Mouse (Mus musculus) MEL (cell line): ENCODE results near the gene Tanc1. TPM values are rescaled to one million over a fixed set of nuclear protein-coding genes. Genes with fewer than 3 reads are reported as not detected.

Source experiments
- DNase-seq: peaks from one replicate; pipeline ENCODE4 v3.0.0; 2011; ENCODE audit warnings: low read depth, low spot score
- H3K27ac ChIP-seq: 2 replicates; pipeline ENCODE4 v1.5.1; 2012; ENCODE audit warnings: low read depth, mild to moderate bottlenecking, control low read depth, low read length, moderate library complexity; ENCODE audit not compliant: control insufficient read depth
- H3K27me3 ChIP-seq, 2 experiments: fragments of 150-350 bp in 1 of 2; sonication (generic) in 1 of 2; 2 replicates each; pipeline ENCODE4 v1.6.1; 2012; ENCODE audit warnings: low read length in 2 of 2, mild to moderate bottlenecking in 2 of 2, improper control_type of control experiment in 1 of 2, moderate library complexity in 1 of 2; ENCODE audit not compliant: insufficient read depth in 2 of 2, control insufficient read depth in 1 of 2
- H3K36me3 ChIP-seq, 2 experiments: 2 replicates each; pipeline ENCODE4 v1.6.1; 2012 to 2014; ENCODE audit warnings: low read length in 2 of 2, improper control_type of control experiment in 1 of 2, inconsistent platforms in 1 of 2, mild to moderate bottlenecking in 1 of 2; ENCODE audit not compliant: insufficient read depth in 2 of 2, control insufficient read depth in 1 of 2
- H3K4me1 ChIP-seq, 2 experiments: fragments of 150-350 bp in 1 of 2; sonication (generic) in 1 of 2; 2 replicates each; pipeline ENCODE4 v1.6.1; 2012; ENCODE audit warnings: low read length in 2 of 2, improper control_type of control experiment in 1 of 2, mild to moderate bottlenecking in 1 of 2; ENCODE audit not compliant: insufficient read depth in 2 of 2, control insufficient read depth in 1 of 2
- H3K4me3 ChIP-seq, 2 experiments: fragments of 150-350 bp in 1 of 2; sonication (generic) in 1 of 2; 2 replicates each; pipeline ENCODE4 v1.5.1; 2012; ENCODE audit warnings: low read depth in 2 of 2, low read length in 2 of 2, mild to moderate bottlenecking in 2 of 2, moderate library complexity in 2 of 2, control low read depth in 1 of 2, improper control_type of control experiment in 1 of 2; ENCODE audit not compliant: control insufficient read depth in 1 of 2, insufficient read depth in 1 of 2
- H3K79me2 ChIP-seq: 2 replicates; pipeline ENCODE4 v1.6.1; 2012; ENCODE audit warnings: mild to moderate bottlenecking, low read length, moderate library complexity; ENCODE audit not compliant: control insufficient read depth, poor library complexity, insufficient read depth
- H3K9ac ChIP-seq: 2 replicates; pipeline ENCODE4 v1.6.1; 2012; ENCODE audit warnings: low read depth, mild to moderate bottlenecking, control low read depth, low read length, moderate library complexity; ENCODE audit not compliant: control insufficient read depth, poor library complexity, severe bottlenecking
- H3K9me3 ChIP-seq: fragments of 150-350 bp; sonication (generic); replicated peaks from 2 replicates; pipeline ENCODE4 v1.6.1; 2012; ENCODE audit warnings: mild to moderate bottlenecking, low read length, improper control_type of control experiment, moderate library complexity; ENCODE audit not compliant: insufficient read depth
- BHLHE40 ChIP-seq: IDR thresholded peaks from 2 replicates; pipeline ENCODE4 v1.6.1; 2012; ENCODE audit warnings: low read depth, mild to moderate bottlenecking, inconsistent platforms, low read length, improper control_type of control experiment, borderline replicate concordance
- CHD2 ChIP-seq: IDR thresholded peaks from 2 replicates; pipeline ENCODE4 v1.6.1; 2011; ENCODE audit warnings: low read length, improper control_type of control experiment
- CTCF ChIP-seq, 3 experiments: IDR thresholded peaks in 2 of 3; conservative IDR thresholded peaks in 1 of 3; 2 replicates each; pipeline ENCODE4 v1.5.1; 2011 to 2012; ENCODE audit warnings: low read length in 3 of 3, low read depth in 2 of 3, mild to moderate bottlenecking in 2 of 3, improper control_type of control experiment in 1 of 3, inconsistent platforms in 1 of 3, mixed read lengths in 1 of 3, moderate library complexity in 1 of 3; ENCODE audit not compliant: control insufficient read depth in 1 of 3, insufficient read depth in 1 of 3, poor library complexity in 1 of 3, severe bottlenecking in 1 of 3
- E2F4 ChIP-seq: IDR thresholded peaks from 2 replicates; pipeline ENCODE4 v1.6.1; 2011; ENCODE audit warnings: low read depth, low read length, improper control_type of control experiment, borderline replicate concordance
- GABPA ChIP-seq: IDR thresholded peaks from 2 replicates; pipeline ENCODE4 v1.6.1; 2012; ENCODE audit warnings: low read depth, mild to moderate bottlenecking, inconsistent platforms, low read length, improper control_type of control experiment, moderate library complexity
- GATA1 ChIP-seq: IDR thresholded peaks from 2 replicates; pipeline ENCODE4 v1.6.1; 2011; ENCODE audit warnings: low read depth, low read length, improper control_type of control experiment
- HCFC1 ChIP-seq: IDR thresholded peaks from 2 replicates; pipeline ENCODE4 v1.6.1; 2012; ENCODE audit warnings: low read depth, mild to moderate bottlenecking, inconsistent platforms, low read length, improper control_type of control experiment, moderate library complexity
- JUND ChIP-seq: IDR thresholded peaks from 2 replicates; pipeline ENCODE4 v1.6.1; 2011; ENCODE audit warnings: low read depth, mild to moderate bottlenecking, improper control_type of control experiment, low read length
- MAX ChIP-seq: IDR thresholded peaks from 2 replicates; pipeline ENCODE4 v1.6.1; 2011; ENCODE audit warnings: low read length, improper control_type of control experiment
- MAZ ChIP-seq: IDR thresholded peaks from 2 replicates; pipeline ENCODE4 v1.6.1; 2012; ENCODE audit warnings: low read depth, mild to moderate bottlenecking, inconsistent platforms, low read length, improper control_type of control experiment
- MEF2A ChIP-seq: IDR thresholded peaks from 2 replicates; pipeline ENCODE4 v1.6.1; 2014; ENCODE audit warnings: low read depth, mild to moderate bottlenecking, inconsistent platforms, low read length, improper control_type of control experiment; ENCODE audit not compliant: poor library complexity, insufficient replicate concordance, severe bottlenecking; ENCODE audit errors: extremely low read depth
- MXI1 ChIP-seq: IDR thresholded peaks from 2 replicates; pipeline ENCODE4 v1.6.1; 2011; ENCODE audit warnings: mild to moderate bottlenecking, low read depth, low read length, improper control_type of control experiment
- MYB ChIP-seq: IDR thresholded peaks from 2 replicates; pipeline ENCODE4 v1.6.1; 2011; ENCODE audit warnings: mild to moderate bottlenecking, low read depth, low read length, improper control_type of control experiment
- NRF1 ChIP-seq: IDR thresholded peaks from 2 replicates; pipeline ENCODE4 v1.6.1; 2014; ENCODE audit warnings: low read depth, mild to moderate bottlenecking, inconsistent platforms, low read length, improper control_type of control experiment, moderate library complexity; ENCODE audit not compliant: poor library complexity, insufficient read depth, severe bottlenecking
- POLR2AphosphoS2 ChIP-seq: IDR thresholded peaks from 2 replicates; pipeline ENCODE4 v1.6.1; 2011; ENCODE audit warnings: low read length, improper control_type of control experiment
- POLR2AphosphoS5 ChIP-seq: IDR thresholded peaks from 2 replicates; pipeline ENCODE4 v1.6.1; 2012; ENCODE audit warnings: low read depth, borderline replicate concordance, mild to moderate bottlenecking, inconsistent platforms, low read length, moderate library complexity, mixed read lengths
- RAD21 ChIP-seq: IDR thresholded peaks from 2 replicates; pipeline ENCODE4 v1.6.1; 2011; ENCODE audit warnings: mild to moderate bottlenecking, low read depth, low read length, improper control_type of control experiment
- RCOR1 ChIP-seq: IDR thresholded peaks from 2 replicates; pipeline ENCODE4 v1.6.1; 2012; ENCODE audit warnings: low read depth, mild to moderate bottlenecking, inconsistent platforms, low read length, improper control_type of control experiment
- SIN3A ChIP-seq: IDR thresholded peaks from 2 replicates; pipeline ENCODE4 v1.6.1; 2012; ENCODE audit warnings: low read length, improper control_type of control experiment, inconsistent platforms
- SMC3 ChIP-seq: IDR thresholded peaks from 2 replicates; pipeline ENCODE4 v1.6.1; 2011; ENCODE audit warnings: low read depth, low read length, improper control_type of control experiment
- TBP ChIP-seq: IDR thresholded peaks from 2 replicates; pipeline ENCODE4 v1.8.0; 2011; ENCODE audit warnings: low read depth, low read length, improper control_type of control experiment
- TCF12 ChIP-seq: IDR thresholded peaks from 2 replicates; pipeline ENCODE4 v1.6.1; 2014; ENCODE audit warnings: low read depth, mild to moderate bottlenecking, inconsistent platforms, low read length, improper control_type of control experiment, moderate library complexity
- UBTF ChIP-seq: IDR thresholded peaks from 2 replicates; pipeline ENCODE4 v1.6.1; 2012; ENCODE audit warnings: low read depth, mild to moderate bottlenecking, inconsistent platforms, low read length, improper control_type of control experiment, moderate library complexity, borderline replicate concordance; ENCODE audit not compliant: insufficient read depth
- USF2 ChIP-seq, 2 experiments: IDR thresholded peaks; 2 replicates each; pipeline ENCODE4 v1.6.1; 2011 to 2012; ENCODE audit warnings: improper control_type of control experiment in 2 of 2, low read length in 2 of 2, borderline replicate concordance in 1 of 2, inconsistent platforms in 1 of 2, low read depth in 1 of 2, mild to moderate bottlenecking in 1 of 2; ENCODE audit not compliant: insufficient read depth in 1 of 2
- ZC3H11A ChIP-seq: IDR thresholded peaks from 2 replicates; pipeline ENCODE4 v1.6.1; 2012; ENCODE audit warnings: low read depth, mild to moderate bottlenecking, inconsistent platforms, low read length, improper control_type of control experiment
- ZKSCAN1 ChIP-seq: IDR thresholded peaks from 2 replicates; pipeline ENCODE4 v1.6.1; 2012; ENCODE audit warnings: low read depth, mild to moderate bottlenecking, inconsistent platforms, low read length, improper control_type of control experiment, moderate library complexity
- ZMIZ1 ChIP-seq: IDR thresholded peaks from 2 replicates; pipeline ENCODE4 v1.6.1; 2012; ENCODE audit warnings: low read depth, mild to moderate bottlenecking, inconsistent platforms, low read length, improper control_type of control experiment, moderate library complexity
- polyA plus RNA-seq, 2 experiments: library from polyadenylated mRNA; stranded (reverse) in 1 of 2; unstranded in 1 of 2; fragments of >175 nt in 1 of 2; fragments of >200 nt in 1 of 2; gene quantifications; 2 replicates each; pipeline versions ENCODE4 v1.2.1 to v1.2.4; 2012; ENCODE audit warnings: low replicate concordance in 2 of 2, low read depth in 1 of 2; ENCODE audit not compliant: insufficient read length in 2 of 2, insufficient read depth in 1 of 2, missing spikeins in 1 of 2
- total RNA-seq: library from RNA; depleted of rRNA; stranded (reverse); fragments of 300-350 nt; gene quantifications from 2 replicates; pipeline ENCODE4 v1.2.3, GENCODE M21; 2012; rRNA removed

The Tanc1 gene
- total RNA-seq (0.39 and 0.54 TPM in 2 replicates), polyA plus RNA-seq (under 1 TPM in 1 of 2 experiments, not detected in 1; 0.78 TPM)

DNA sequence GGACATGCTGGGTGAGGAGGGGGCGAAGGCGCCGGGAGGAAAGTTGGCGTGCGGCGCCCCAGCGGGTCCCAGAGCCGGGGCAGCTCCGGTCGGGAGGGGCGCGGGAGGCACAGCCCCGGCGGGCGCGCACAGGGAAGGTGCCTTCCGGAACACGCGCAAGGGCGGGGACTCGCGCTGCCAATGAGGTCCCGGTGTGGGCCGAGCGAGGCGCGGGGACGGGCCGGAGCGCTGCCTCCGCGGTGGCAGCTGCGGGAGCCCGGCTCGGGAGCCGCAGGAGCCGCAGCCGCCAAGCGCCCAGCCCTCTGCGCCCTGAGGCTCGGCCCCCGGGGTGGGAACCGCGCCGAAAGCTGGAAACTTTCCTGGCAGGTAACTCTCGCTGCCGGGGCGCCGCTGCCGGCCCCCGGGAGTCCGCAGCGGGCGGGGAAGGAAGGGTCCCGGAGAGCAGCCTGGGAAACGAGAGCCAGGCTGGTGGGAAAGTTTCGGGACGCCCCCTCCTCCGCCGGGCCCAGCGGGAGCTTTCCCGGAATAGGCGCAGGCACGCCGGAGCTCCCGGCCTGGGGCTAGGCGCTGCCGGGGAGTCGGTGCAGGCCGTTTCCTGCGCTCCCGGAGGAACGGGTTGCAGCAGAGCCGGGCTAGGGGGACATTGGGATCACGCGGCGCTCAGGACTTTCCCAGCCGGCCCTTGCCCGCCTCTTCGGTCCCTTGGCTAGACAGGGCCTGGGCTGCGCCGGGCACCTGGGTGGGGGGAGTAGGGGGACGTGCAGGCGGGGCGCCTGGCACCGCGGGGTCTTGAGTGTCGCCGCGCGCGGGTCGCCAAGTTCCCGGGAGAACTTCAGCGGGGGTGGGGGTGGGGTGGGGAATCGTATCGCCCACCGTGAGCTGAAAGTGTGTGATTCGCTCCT lies at the start of gene Tanc1:
Gene Tanc1 (plus strand): TSS at position 212 of the 902 bp plus-strand sequence.
- Histone ChIP-seq H3K4me3 (no peak within 1 kb of the TSS), H3K79me2 (no peaks in the 10 kb centered on the region), H3K4me1 (no peaks in the 10 kb centered on the region), H3K27ac (no peak within 1 kb of the TSS), H3K9me3 (no peaks in the 10 kb centered on the region), H3K9ac (no peak within 1 kb of the TSS), H3K27me3 (no peaks in the 10 kb centered on the region), H3K36me3 (no peaks in the 10 kb centered on the region)
- no peak for DNase-seq
- TF ChIP-seq ZKSCAN1 (no peak), USF2 (IDR thresholded peaks at IDR 0.05; ENCODE audit: borderline replicate concordance in 1 of 2, insufficient read depth in 1 of 2, low read depth in 1 of 2, low read length in 2 of 2) (no peak), ZMIZ1 (no peak), GATA1 (no peak), SMC3 (no peak), TCF12 (no peak), ZC3H11A (no peak), JUND (no peak), MAX (no peak), E2F4 (no peak), MYB (no peak), RAD21 (no peak), MAZ (no peak), MXI1 (no peak), POLR2AphosphoS2 (no peak)

DNA sequence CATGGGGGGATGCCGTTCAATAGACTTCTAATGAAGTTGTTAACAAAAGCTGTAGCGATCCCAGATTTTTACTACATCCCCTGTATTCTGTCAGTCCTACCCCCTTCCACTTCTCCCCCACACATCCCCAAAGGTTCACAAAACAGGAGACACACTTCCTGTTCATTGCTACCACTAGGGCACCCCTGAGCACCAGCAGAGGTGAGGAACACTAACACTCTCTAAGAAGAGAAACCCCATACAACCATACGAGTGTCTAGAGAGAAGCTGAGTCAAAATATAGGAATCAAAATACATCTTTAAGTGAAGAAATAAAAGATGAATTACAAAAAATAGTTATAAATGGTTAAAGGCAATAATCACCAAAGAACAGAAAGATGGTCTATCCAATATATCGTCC lies 49.6 kb upstream of the Tanc1 start:
- Histone ChIP-seq H3K4me3 (no peak overlapping the region), H3K27ac (no peak overlapping the region), H3K4me1 (no peaks in the 10 kb centered on the region), H3K79me2 (no peaks in the 10 kb centered on the region), H3K27me3 (no peaks in the 10 kb centered on the region), H3K9ac (no peak overlapping the region), H3K36me3 (no peaks in the 10 kb centered on the region), H3K9me3 (no peaks in the 10 kb centered on the region)
- TF ChIP-seq UBTF (no peak), GATA1 (no peak), SIN3A (no peak), HCFC1 (no peak), ZKSCAN1 (no peak), ZMIZ1 (no peak), MAX (no peak), GABPA (no peak), TBP (no peak), CTCF (IDR thresholded peaks at IDR 0.05 in 2 of 3, conservative IDR thresholded peaks at IDR 0.05 in 1 of 3; ENCODE audit: control insufficient read depth in 1 of 3, insufficient read depth in 1 of 3, low read depth in 2 of 3, low read length in 3 of 3, poor library complexity in 1 of 3, severe bottlenecking in 1 of 3) (no peak), POLR2AphosphoS5 (no peak), MEF2A (no peak), RCOR1 (no peak), NRF1 (no peak), BHLHE40 (no peak), CHD2 (no peak), POLR2AphosphoS2 (no peak), SMC3 (no peak), E2F4 (no peak)
- DNase-seq, result no peak
